Mouse (Mus musculus): ENCODE results near the gene Hk1.

DNA sequence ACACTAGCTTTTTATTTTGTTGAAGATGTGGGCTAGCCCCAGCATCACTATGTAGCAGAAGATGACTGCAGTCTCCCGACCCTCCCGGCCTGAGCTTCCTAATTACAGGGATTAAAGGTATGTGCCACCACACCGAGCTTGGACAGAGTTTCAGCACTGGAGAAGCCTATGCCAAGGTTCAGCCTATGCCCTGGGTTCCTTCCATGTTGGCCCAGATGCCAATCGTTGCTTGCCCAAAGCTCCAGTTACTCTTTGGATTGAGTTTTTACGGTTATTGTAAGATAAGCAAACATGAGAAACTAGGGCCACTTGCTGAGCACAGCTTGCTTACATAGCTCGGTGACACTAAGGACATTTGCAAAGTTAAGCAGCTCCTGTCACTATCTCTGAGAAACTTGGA is 74.6 kb downstream of the Hk1 start:
- TF ChIP-seq POLR2A (IDR thresholded peaks at IDR 0.05; ENCODE audit: low read depth, low read length), result no peak
- TF ChIP-seq CTCF (IDR thresholded peaks at IDR 0.05; ENCODE audit: borderline replicate concordance, insufficient read depth, low read length), result no peak

All from embryonic fibroblast, embryonic 13.5 days (primary cell).